Mouse (Mus musculus) monocyte, adult 2 months (primary cell): ENCODE measurements around the gene Atp5b.
A peak's percentile ranks its signal among the peaks of the same experiment; 100 is the strongest.
"Not testable (repeated sequence)": the region's sequence is repeated elsewhere in the genome, so short reads cannot be mapped to it uniquely, and the experiment has no call there.

Experiments
- DNase-seq, 2 experiments: peaks; one replicate each; pipeline ENCODE4 v3.0.0; 2022; ENCODE audit warnings: low spot score in 2 of 2, low read depth in 1 of 2

Atp5b gene

GRCm38 (mm10) chr10:128066072-128066471, 17.0 kb upstream of the Atp5b start:
- DNase-seq: no peak

GRCm38 (mm10) chr10:128069201-128069600, 13.9 kb upstream of the Atp5b start:
- DNase-seq: no peak

- DNase-seq: not testable (repeated sequence)
Measured at GRCm38 (mm10) chr10:128070432-128070831, 12.6 kb upstream of the Atp5b start.

- not testable (repeated sequence) for DNase-seq
Measured at GRCm38 (mm10) chr10:128078269-128078668, 4.8 kb upstream of the Atp5b start.

GRCm38 (mm10) chr10:128080496-128080895, 2.6 kb upstream of the Atp5b start:
- no peak for DNase-seq

- DNase-seq: no peak
Measured at GRCm38 (mm10) chr10:128081807-128082476, 1.1 kb upstream of the Atp5b start.

GRCm38 (mm10) chr10:128082477-128082808, 630 bp upstream of the Atp5b start:
- DNase-seq: no peak

- no peak for DNase-seq
Measured at GRCm38 (mm10) chr10:128083688-128084087, 615 bp downstream of the Atp5b start.

GRCm38 (mm10) chr10:128084160-128084559, 1.1 kb downstream of the Atp5b start:
- DNase-seq: no peak

- no peak for DNase-seq
Measured at GRCm38 (mm10) chr10:128086391-128086790, 3.3 kb downstream of the Atp5b start.

GRCm38 (mm10) chr10:128087216-128087615, 4.1 kb downstream of the Atp5b start:
- DNase-seq: not testable (repeated sequence)

- DNase-seq: no peak
Measured at GRCm38 (mm10) chr10:128088181-128088580, 5.1 kb downstream of the Atp5b start.

- no peak for DNase-seq
Measured at GRCm38 (mm10) chr10:128089842-128090241, 6.8 kb downstream of the Atp5b start.

GRCm38 (mm10) chr10:128090651-128091563, 7.8 kb downstream of the Atp5b start:
- DNase-seq: peak; percentile 65 to 86

- peak in 1 of 2 experiments; percentile 43 for DNase-seq
Measured at GRCm38 (mm10) chr10:128091564-128092505, 8.8 kb downstream of the Atp5b start, which contains the start of gene Baz2a. Gene Baz2a (plus strand): TSS chr10:128091577.

- DNase-seq: peak in 1 of 2 experiments; percentile 40
Measured at GRCm38 (mm10) chr10:128092506-128093495, 9.7 kb downstream of the Atp5b start.

- no peak for DNase-seq
Measured at GRCm38 (mm10) chr10:128093496-128094294, 10.6 kb downstream of the Atp5b start.

- DNase-seq: peak; percentile 63 to 76
Measured at GRCm38 (mm10) chr10:128094340-128094968, 11.4 kb downstream of the Atp5b start.
